ENCODE assay signal across 12 mouse cellular contexts in the genomic region with DNA sequence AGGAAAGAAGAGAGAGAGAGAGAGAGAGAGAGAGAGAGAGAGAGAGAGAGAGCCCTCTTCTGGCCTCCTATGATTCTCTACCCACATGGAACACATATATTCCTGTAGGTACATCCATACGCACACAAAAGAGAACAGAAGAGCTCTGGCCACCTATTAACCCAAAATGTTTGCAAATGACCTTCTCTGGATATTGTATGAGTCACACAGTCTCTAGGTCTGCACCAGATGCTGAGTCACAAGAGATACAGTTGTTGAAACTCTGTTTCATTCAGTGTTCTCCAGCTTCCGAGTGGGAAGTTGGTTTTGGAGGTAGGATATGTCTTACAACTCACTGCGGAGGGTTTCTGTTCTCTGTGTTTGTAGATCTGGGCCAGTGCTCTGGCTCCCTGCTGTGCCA.
"Had no signal": no experiment of that assay in that cellular context is flagged by ENCODE, and none has a peak within 500 bp of the region (broad histone marks: within the 10 kb centered on the region; RNA-seq: fewer than 3 reads in every experiment).

No protein-coding gene starts in this region.

- H3K4me2 ChIP-seq: limb, embryonic 15.5 days; liver, embryonic 12.5 days; neural tube, embryonic 12.5 days had no signal

- H3K36me3 ChIP-seq: limb, embryonic 15.5 days; liver, embryonic 12.5 days; midbrain, embryonic 10.5 days had no signal

- H3K9me3 ChIP-seq: limb, embryonic 15.5 days; liver, embryonic 12.5 days; neural tube, embryonic 12.5 days had no signal

- DNase-seq: kidney, adult 9 months; kidney, postnatal 36 days; lung, postnatal 36 days; midbrain, embryonic 14.5 days; thymus, postnatal 4 days had no signal

- ATAC-seq: liver, embryonic 12.5 days had no signal

- H3K9ac ChIP-seq: limb, embryonic 15.5 days; liver, embryonic 12.5 days; neural tube, embryonic 12.5 days had no signal

- H3K27ac ChIP-seq: kidney, postnatal 0 days; layer of hippocampus, adult 2 months; limb, embryonic 15.5 days; liver, embryonic 12.5 days; midbrain, embryonic 10.5 days; neural tube, embryonic 12.5 days; stomach, postnatal 0 days had no signal

- H3K4me1 ChIP-seq: limb, embryonic 15.5 days; liver, embryonic 12.5 days; midbrain, embryonic 10.5 days; neural tube, embryonic 12.5 days had no signal

- H3K4me3 ChIP-seq: layer of hippocampus, adult 2 months; limb, embryonic 15.5 days; liver, embryonic 12.5 days; midbrain, embryonic 10.5 days; neural tube, embryonic 12.5 days had no signal

- H3K27me3 ChIP-seq: limb, embryonic 15.5 days; liver, embryonic 12.5 days; neural tube, embryonic 12.5 days had no signal
